Mouse (Mus musculus) CH12.LX (cell line): ENCODE results near the gene Hipk3. TPM values are rescaled to one million over a fixed set of nuclear protein-coding genes. Genes with fewer than 3 reads are reported as not detected.

Experiments
- DNase-seq: peaks from one replicate; pipeline ENCODE4 v3.0.0-alpha.2; 2013; ENCODE audit errors: extremely low read depth
- H3K27ac ChIP-seq: 2 replicates; pipeline ENCODE4 v1.5.1; 2012; ENCODE audit warnings: low read depth, mild to moderate bottlenecking, control low read depth, moderate library complexity; ENCODE audit not compliant: insufficient read depth
- H3K27me3 ChIP-seq: replicated peaks from 2 replicates; pipeline ENCODE3; 2012; ENCODE audit warnings: inconsistent platforms
- H3K36me3 ChIP-seq, 2 experiments: replicated peaks in 1 of 2; 2 replicates each; pipeline versions ENCODE3 to v1.6.1; 2012; ENCODE audit warnings: inconsistent platforms in 1 of 2, low read length in 1 of 2, mild to moderate bottlenecking in 1 of 2, mixed read lengths in 1 of 2, moderate library complexity in 1 of 2; ENCODE audit not compliant: control insufficient read depth in 1 of 2, insufficient read depth in 1 of 2
- H3K4me1 ChIP-seq, 2 experiments: 2 replicates each; pipeline ENCODE4 v1.6.1; 2012; ENCODE audit warnings: inconsistent platforms in 1 of 2, moderate library complexity in 1 of 2; ENCODE audit not compliant: insufficient read depth in 2 of 2, control insufficient read depth in 1 of 2
- H3K4me2 ChIP-seq: 2 replicates; pipeline ENCODE4 v1.6.1; 2012; ENCODE audit warnings: low read depth, mild to moderate bottlenecking, control low read depth; ENCODE audit not compliant: poor library complexity, insufficient read depth, severe bottlenecking
- H3K4me3 ChIP-seq, 3 experiments: fragments of 150-350 bp in 1 of 3; sonication (generic) in 1 of 3; replicated peaks in 1 of 3; 2 replicates each; pipeline versions ENCODE3 to v1.5.1; 2011 to 2012; ENCODE audit warnings: low read depth in 2 of 3, low read length in 2 of 3, mild to moderate bottlenecking in 2 of 3, moderate library complexity in 2 of 3, control low read depth in 1 of 3, improper control_type of control experiment in 1 of 3, inconsistent platforms in 1 of 3, mixed read lengths in 1 of 3; ENCODE audit not compliant: poor library complexity in 1 of 3
- H3K79me2 ChIP-seq: replicated peaks from 2 replicates; pipeline ENCODE4 v1.6.1; 2012; ENCODE audit warnings: mild to moderate bottlenecking, moderate library complexity; ENCODE audit not compliant: control insufficient read depth, poor library complexity, insufficient read depth, severe bottlenecking; ENCODE audit errors: extremely low read depth
- H3K9ac ChIP-seq: 2 replicates; pipeline ENCODE4 v1.6.1; 2012; ENCODE audit warnings: low read depth, mild to moderate bottlenecking, control low read depth, moderate library complexity; ENCODE audit not compliant: insufficient read depth
- H3K9me3 ChIP-seq: replicated peaks from 2 replicates; pipeline ENCODE3; 2012; ENCODE audit warnings: low read length, inconsistent platforms, mixed read lengths
- CHD1 ChIP-seq: IDR thresholded peaks from 2 replicates; pipeline ENCODE4 v1.6.1; 2012; ENCODE audit warnings: low read depth, low read length, improper control_type of control experiment, inconsistent platforms
- CTCF ChIP-seq, 2 experiments: IDR thresholded peaks in 1 of 2; conservative IDR thresholded peaks in 1 of 2; 2 replicates each; pipeline ENCODE4 v1.5.1; 2011 to 2012; ENCODE audit warnings: low read depth in 2 of 2, low read length in 2 of 2, improper control_type of control experiment in 1 of 2, inconsistent platforms in 1 of 2, mild to moderate bottlenecking in 1 of 2, moderate library complexity in 1 of 2
- EP300 ChIP-seq: IDR thresholded peaks from 2 replicates; pipeline ENCODE4 v1.6.1; 2011; ENCODE audit warnings: low read length, improper control_type of control experiment
- HCFC1 ChIP-seq: IDR thresholded peaks from 2 replicates; pipeline ENCODE4 v1.6.1; 2012; ENCODE audit warnings: low read depth, mild to moderate bottlenecking, inconsistent platforms, low read length, improper control_type of control experiment
- IRF4 ChIP-seq: IDR thresholded peaks from 2 replicates; pipeline ENCODE4 v1.6.1; 2014; ENCODE audit warnings: low read depth, mild to moderate bottlenecking, inconsistent platforms, low read length, improper control_type of control experiment
- JUN ChIP-seq: IDR thresholded peaks from 2 replicates; pipeline ENCODE4 v1.6.1; 2011; ENCODE audit warnings: low read depth, mild to moderate bottlenecking, low read length, improper control_type of control experiment, moderate library complexity; ENCODE audit not compliant: insufficient read depth
- JUND ChIP-seq: conservative IDR thresholded peaks from 2 replicates; pipeline ENCODE4 v1.6.1; 2011; ENCODE audit warnings: low read depth, low read length, improper control_type of control experiment
- KAT2A ChIP-seq: IDR thresholded peaks from 2 replicates; pipeline ENCODE4 v1.6.1; 2012; ENCODE audit warnings: low read length, improper control_type of control experiment, inconsistent platforms; ENCODE audit not compliant: insufficient replicate concordance
- MAFK ChIP-seq: IDR thresholded peaks from 2 replicates; pipeline ENCODE4 v1.6.1; 2011; ENCODE audit warnings: low read length, improper control_type of control experiment; ENCODE audit not compliant: insufficient replicate concordance
- MAX ChIP-seq: IDR thresholded peaks from 2 replicates; pipeline ENCODE4 v1.6.1; 2011; ENCODE audit warnings: low read length, improper control_type of control experiment
- MEF2A ChIP-seq: IDR thresholded peaks from 2 replicates; pipeline ENCODE4 v1.6.1; 2014; ENCODE audit warnings: low read depth, mild to moderate bottlenecking, inconsistent platforms, low read length, improper control_type of control experiment, borderline replicate concordance
- MYC ChIP-seq: IDR thresholded peaks from 2 replicates; pipeline ENCODE4 v1.6.1; 2011; ENCODE audit warnings: low read depth, mild to moderate bottlenecking, improper control_type of control experiment, low read length
- NELFE ChIP-seq: IDR thresholded peaks from 2 replicates; pipeline ENCODE4 v1.6.1; 2011; ENCODE audit warnings: low read depth, low read length, improper control_type of control experiment
- POLR2A ChIP-seq: IDR thresholded peaks from 2 replicates; pipeline ENCODE4 v1.6.1; 2011; ENCODE audit warnings: low read depth, mild to moderate bottlenecking, improper control_type of control experiment, low read length
- TCF12 ChIP-seq: IDR thresholded peaks from 2 replicates; pipeline ENCODE4 v1.6.1; 2014; ENCODE audit warnings: low read depth, mild to moderate bottlenecking, inconsistent platforms, low read length, improper control_type of control experiment
- UBTF ChIP-seq: IDR thresholded peaks from 2 replicates; pipeline ENCODE4 v1.6.1; 2012; ENCODE audit warnings: low read depth, mild to moderate bottlenecking, inconsistent platforms, low read length, improper control_type of control experiment, moderate library complexity
- USF1 ChIP-seq: IDR thresholded peaks from 2 replicates; pipeline ENCODE4 v1.6.1; 2014; ENCODE audit warnings: low read depth, mild to moderate bottlenecking, inconsistent platforms, low read length, improper control_type of control experiment
- USF2 ChIP-seq: conservative IDR thresholded peaks from 2 replicates; pipeline ENCODE4 v1.6.1; 2011; ENCODE audit warnings: low read depth, low read length, improper control_type of control experiment
- ZKSCAN1 ChIP-seq: IDR thresholded peaks from 2 replicates; pipeline ENCODE4 v1.6.1; 2012; ENCODE audit warnings: low read depth, inconsistent platforms, low read length, improper control_type of control experiment, borderline replicate concordance
- dilution Hi-C: fragments of 300-500 bp; cut with MboI; formaldehyde crosslinking; loops from 2 replicates; pipeline ENCODE4 v1.14.3; 2020; ENCODE audit warnings: low sequenced_read_pairs; ENCODE audit not compliant: extremely low pct_unique_long_range_greater_than_20kb, extremely low pct_ligation_motif_present
- in situ Hi-C: fragments of 300-500 bp; cut with MboI; formaldehyde crosslinking; loops from 3 replicates; pipeline ENCODE4 v1.14.3; 2019; ENCODE audit warnings: low sequenced_read_pairs, low pct_ligation_motif_present, low pct_unique_long_range_greater_than_20kb, mixed read lengths
- polyA plus RNA-seq: library from polyadenylated mRNA; unstranded; fragments of >175 nt; gene quantifications from 2 replicates; pipeline ENCODE4 v1.2.1, GENCODE M21; 2012; ENCODE audit warnings: low read depth; ENCODE audit not compliant: insufficient read length
- total RNA-seq, 2 experiments: library from RNA; depleted of rRNA; stranded (reverse); fragments of 300-350 nt in 1 of 2; fragments of >200 nt in 1 of 2; gene quantifications; 2 replicates each; pipeline ENCODE4 v1.2.3; 2012 to 2014

The Hipk3 gene
- total and polyA plus RNA-seq, 3 experiments: 14.8 to 19.5 (median 16.9) TPM

- Histone ChIP-seq H3K79me2 (no peaks in the 10 kb centered on the region), H3K27me3 (no peaks in the 10 kb centered on the region), H3K4me3 (no peak overlapping the region)
- dilution Hi-C loops: no loop called here
- in situ Hi-C loops: no loop called here
- no peak for TF ChIP-seq CHD1
- no peak for TF ChIP-seq JUND
- TF ChIP-seq POLR2A: no peak
- no peak for TF ChIP-seq NELFE
- no peak for TF ChIP-seq IRF4
- TF ChIP-seq HCFC1: no peak
- no peak for TF ChIP-seq KAT2A
- no peak for TF ChIP-seq MEF2A
- no peak for TF ChIP-seq TCF12
- TF ChIP-seq UBTF: no peak
- TF ChIP-seq, all 38 proteins: peak for 0
- no peak for DNase-seq
- H3K36me3 ChIP-seq: no peaks in the 10 kb centered on the region
- H3K4me1 ChIP-seq: peaks cover 11 to 22% of the 10 kb centered on the region in 2 experiments
- H3K9me3 ChIP-seq: no peaks in the 10 kb centered on the region
- no peak overlapping the region for H3K4me2 ChIP-seq
- no peak overlapping the region for H3K9ac ChIP-seq
- H3K27ac ChIP-seq: no peak overlapping the region
Observed at GRCm38 (mm10) chr2:104526559-104526958, 32.3 kb upstream of the Hipk3 start.

DNA sequence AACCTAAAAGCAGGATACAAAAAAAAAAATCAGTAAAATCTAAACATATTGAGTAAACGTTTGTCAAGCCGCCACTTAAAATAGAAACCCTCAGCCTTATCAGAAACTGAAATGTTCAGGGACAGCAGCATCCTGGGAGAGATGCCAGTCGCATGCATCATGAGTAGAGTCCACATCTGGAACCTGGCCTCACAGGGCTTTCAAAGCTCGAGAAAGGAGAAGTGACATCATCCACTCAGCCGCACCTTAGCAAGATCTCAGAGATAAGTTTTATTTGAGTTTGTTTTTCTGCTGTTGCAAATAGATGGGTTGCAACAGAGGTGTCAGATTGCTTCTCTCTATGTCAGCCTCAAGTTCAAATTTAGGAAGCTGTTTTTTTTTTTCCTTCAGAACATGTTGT is 31.3 kb upstream of the Hipk3 start:
- Histone ChIP-seq H3K9me3 (no peaks in the 10 kb centered on the region), H3K4me3 (no peak overlapping the region), H3K9ac (no peak overlapping the region), H3K27ac (no peak overlapping the region), H3K4me2 (peak overlapping the region; percentile 31), H3K36me3 (no peaks in the 10 kb centered on the region), H3K4me1 (peaks cover 11 to 22% of the 10 kb centered on the region in 2 experiments), H3K79me2 (no peaks in the 10 kb centered on the region), H3K27me3 (no peaks in the 10 kb centered on the region)
- dilution Hi-C loops: no loop called here
- TF ChIP-seq JUN (peak; percentile 65), MYC (0 out of 2 replicates have a peak, but pooled peaks have one; percentile 27), ZKSCAN1 (no peak), MAX (peak; percentile 28; the same call in 1 of the 2 replicates), EP300 (0 out of 2 replicates have a peak, but pooled peaks have one; percentile 31), NELFE (no peak)
- in situ Hi-C loops: no loop called here
- peak; percentile 47 for DNase-seq

- dilution Hi-C loops: no loop called here
Observed at GRCm38 (mm10) chr2:104511622-104512021, 17.4 kb upstream of the Hipk3 start.

More at GRCm38 (mm10) chr2:104511622-104512021, 17.4 kb upstream of the Hipk3 start:
- no peak overlapping the region for H3K4me3 ChIP-seq
- no peaks in the 10 kb centered on the region for H3K4me1 ChIP-seq
- no peak for DNase-seq
- in situ Hi-C loops: no loop called here
- no peaks in the 10 kb centered on the region for H3K9me3 ChIP-seq
- no peak overlapping the region for H3K27ac ChIP-seq
- H3K36me3 ChIP-seq: no peaks in the 10 kb centered on the region
- TF ChIP-seq MAFK: no peak
- no peak for TF ChIP-seq USF1
- TF ChIP-seq CTCF (conservative IDR thresholded peaks at IDR 0.05 in 1 of 2, IDR thresholded peaks at IDR 0.05 in 1 of 2; ENCODE audit: low read depth in 2 of 2, low read length in 2 of 2): peak in 1 of 2 experiments; percentile 18; a peak in 2 of 4 replicates
- no peak for TF ChIP-seq CHD1
- TF ChIP-seq USF2: no peak
- TF ChIP-seq UBTF: no peak
- TF ChIP-seq EP300: no peak
- H3K9ac ChIP-seq: no peak overlapping the region
- H3K79me2 ChIP-seq: no peaks in the 10 kb centered on the region
- H3K27me3 ChIP-seq: no peaks in the 10 kb centered on the region
- no peak overlapping the region for H3K4me2 ChIP-seq
